Mouse (Mus musculus): Measurements from ENCODE around the gene Mrpl42. TPM values are rescaled to one million over a fixed set of nuclear protein-coding genes. Genes with fewer than 3 reads are reported as not detected.

Mrpl42 gene
- polyA plus RNA-seq, 1 experiment from 2014 or later, result 264 TPM

GRCm38 (mm10) chr10:95471889-95472547 is 29.7 kb downstream of the Mrpl42 start:
- Histone ChIP-seq H3K9ac (no peak overlapping the region), H3K9me3 (replicated peaks) (no peaks in the 10 kb centered on the region), H3K36me3 (no peaks in the 10 kb centered on the region), H3K4me3 (no peak overlapping the region), H3K27me3 (replicated peaks) (no peaks in the 10 kb centered on the region), H3K4me1 (no peaks in the 10 kb centered on the region), H3K27ac (no peak overlapping the region), H3K4me2 (no peak overlapping the region)
- ATAC-seq, result no peak
- WGBS (ENCODE audit: insufficient replicate concordance), result 77% methylated on average over 11 of the region's 11 CpGs

GRCm38 (mm10) chr10:95471186-95471585 is 30.6 kb downstream of the Mrpl42 start:
- ATAC-seq, result no peak
- Histone ChIP-seq H3K27ac (no peak overlapping the region), H3K27me3 (replicated peaks) (no peaks in the 10 kb centered on the region), H3K9me3 (replicated peaks) (no peaks in the 10 kb centered on the region), H3K4me1 (no peaks in the 10 kb centered on the region), H3K36me3 (no peaks in the 10 kb centered on the region), H3K4me3 (no peak overlapping the region), H3K9ac (no peak overlapping the region), H3K4me2 (no peak overlapping the region)
- 69% methylated on average over 3 of the region's 3 CpGs for WGBS (ENCODE audit: insufficient replicate concordance)

- H3K4me1 ChIP-seq, result no peaks in the 10 kb centered on the region
- WGBS (ENCODE audit: insufficient replicate concordance), result 52% methylated on average over 4 of the region's 4 CpGs
- no peak for ATAC-seq
- no peak overlapping the region for H3K9ac ChIP-seq
- H3K9me3 ChIP-seq (replicated peaks), result no peaks in the 10 kb centered on the region
- no peak overlapping the region for H3K27ac ChIP-seq
- no peaks in the 10 kb centered on the region for H3K27me3 ChIP-seq (replicated peaks)
- no peak overlapping the region for H3K4me2 ChIP-seq
- no peak overlapping the region for H3K4me3 ChIP-seq
- no peaks in the 10 kb centered on the region for H3K36me3 ChIP-seq
These were observed 32.8 kb downstream of the Mrpl42 start for GRCm38 (mm10) chr10:95468894-95469293.

- WGBS (ENCODE audit: insufficient replicate concordance), result 31% methylated on average over 4 of the region's 4 CpGs
- Histone ChIP-seq H3K9ac (no peak overlapping the region), H3K9me3 (replicated peaks) (no peaks in the 10 kb centered on the region), H3K27me3 (replicated peaks) (no peaks in the 10 kb centered on the region), H3K4me3 (no peak overlapping the region), H3K36me3 (no peaks in the 10 kb centered on the region), H3K27ac (no peak overlapping the region), H3K4me2 (no peak overlapping the region), H3K4me1 (no peaks in the 10 kb centered on the region)
- no peak for ATAC-seq
These were observed 36.2 kb downstream of the Mrpl42 start for GRCm38 (mm10) chr10:95465485-95465896.

GRCm38 (mm10) chr10:95464527-95464926 is 37.2 kb downstream of the Mrpl42 start:
- Histone ChIP-seq H3K4me3 (no peak overlapping the region), H3K27ac (no peak overlapping the region), H3K27me3 (replicated peaks) (no peaks in the 10 kb centered on the region), H3K9ac (no peak overlapping the region), H3K4me1 (no peaks in the 10 kb centered on the region), H3K36me3 (no peaks in the 10 kb centered on the region), H3K4me2 (no peak overlapping the region), H3K9me3 (replicated peaks) (no peaks in the 10 kb centered on the region)
- WGBS (ENCODE audit: insufficient replicate concordance), result 68% methylated on average over 6 of the region's 6 CpGs
- no peak for ATAC-seq

GRCm38 (mm10) chr10:95462231-95462630 is 39.5 kb downstream of the Mrpl42 start:
- H3K27ac ChIP-seq, result no peak overlapping the region
- no peak for ATAC-seq
- H3K4me2 ChIP-seq, result no peak overlapping the region
- H3K9ac ChIP-seq, result no peak overlapping the region
- no peaks in the 10 kb centered on the region for H3K4me1 ChIP-seq
- H3K4me3 ChIP-seq, result no peak overlapping the region
- H3K27me3 ChIP-seq (replicated peaks), result no peaks in the 10 kb centered on the region
- H3K36me3 ChIP-seq, result no peaks in the 10 kb centered on the region
- WGBS (ENCODE audit: insufficient replicate concordance), result 50% methylated on average over 1 of the region's 1 CpGs
- H3K9me3 ChIP-seq (replicated peaks), result no peaks in the 10 kb centered on the region

- no peak overlapping the region for H3K9ac ChIP-seq
- 63% methylated on average over 4 of the region's 4 CpGs for WGBS (ENCODE audit: insufficient replicate concordance)
- H3K9me3 ChIP-seq (replicated peaks), result no peaks in the 10 kb centered on the region
- H3K4me1 ChIP-seq, result no peaks in the 10 kb centered on the region
- no peaks in the 10 kb centered on the region for H3K36me3 ChIP-seq
- ATAC-seq, result no peak
- no peak overlapping the region for H3K27ac ChIP-seq
- no peaks in the 10 kb centered on the region for H3K27me3 ChIP-seq (replicated peaks)
- no peak overlapping the region for H3K4me2 ChIP-seq
- no peak overlapping the region for H3K4me3 ChIP-seq
These were observed 40.6 kb downstream of the Mrpl42 start for GRCm38 (mm10) chr10:95461053-95461553.

GRCm38 (mm10) chr10:95458050-95458806 is 43.5 kb downstream of the Mrpl42 start:
- no peak for ATAC-seq
- Histone ChIP-seq H3K27ac (no peak overlapping the region), H3K9ac (no peak overlapping the region), H3K4me2 (no peak overlapping the region), H3K4me1 (no peaks in the 10 kb centered on the region), H3K4me3 (no peak overlapping the region), H3K27me3 (replicated peaks) (no peaks in the 10 kb centered on the region), H3K9me3 (replicated peaks) (no peaks in the 10 kb centered on the region), H3K36me3 (no peaks in the 10 kb centered on the region)
- WGBS (ENCODE audit: insufficient replicate concordance), result 68% methylated on average over 9 of the region's 9 CpGs

- H3K4me2 ChIP-seq, result no peak overlapping the region
- no peaks in the 10 kb centered on the region for H3K9me3 ChIP-seq (replicated peaks)
- H3K27ac ChIP-seq, result no peak overlapping the region
- H3K36me3 ChIP-seq, result no peaks in the 10 kb centered on the region
- 53% methylated on average over 8 of the region's 8 CpGs for WGBS (ENCODE audit: insufficient replicate concordance)
- ATAC-seq, result no peak
- H3K27me3 ChIP-seq (replicated peaks), result no peaks in the 10 kb centered on the region
- H3K4me1 ChIP-seq, result no peaks in the 10 kb centered on the region
- H3K4me3 ChIP-seq, result no peak overlapping the region
- H3K9ac ChIP-seq, result no peak overlapping the region
These were observed 44.2 kb downstream of the Mrpl42 start for GRCm38 (mm10) chr10:95457367-95458049.

GRCm38 (mm10) chr10:95456103-95456502 is 45.6 kb downstream of the Mrpl42 start:
- Histone ChIP-seq H3K36me3 (no peaks in the 10 kb centered on the region), H3K27ac (no peak overlapping the region), H3K4me2 (no peak overlapping the region), H3K9me3 (replicated peaks) (no peaks in the 10 kb centered on the region), H3K9ac (no peak overlapping the region), H3K27me3 (replicated peaks) (no peaks in the 10 kb centered on the region), H3K4me3 (no peak overlapping the region), H3K4me1 (no peaks in the 10 kb centered on the region)
- ATAC-seq, result no peak
- whole genome bisulfite sequencing (ENCODE audit: insufficient replicate concordance), result 39% methylated on average over 2 of the region's 2 CpGs

- Histone ChIP-seq H3K27ac (no peak overlapping the region), H3K9me3 (replicated peaks) (no peaks in the 10 kb centered on the region), H3K4me2 (no peak overlapping the region), H3K36me3 (no peaks in the 10 kb centered on the region), H3K9ac (no peak overlapping the region), H3K27me3 (replicated peaks) (no peaks in the 10 kb centered on the region), H3K4me1 (no peaks in the 10 kb centered on the region), H3K4me3 (no peak overlapping the region)
- 62% methylated on average over 5 of the region's 5 CpGs for WGBS (ENCODE audit: insufficient replicate concordance)
- no peak for ATAC-seq
These were observed 48.5 kb downstream of the Mrpl42 start for GRCm38 (mm10) chr10:95453282-95453681.

GRCm38 (mm10) chr10:95449033-95449432 is 52.7 kb downstream of the Mrpl42 start:
- no peak overlapping the region for H3K4me3 ChIP-seq
- WGBS (ENCODE audit: insufficient replicate concordance), result 28% methylated on average over 6 of the region's 6 CpGs
- no peak overlapping the region for H3K9ac ChIP-seq
- H3K27me3 ChIP-seq (replicated peaks), result no peaks in the 10 kb centered on the region
- no peak overlapping the region for H3K4me2 ChIP-seq
- no peaks in the 10 kb centered on the region for H3K36me3 ChIP-seq
- ATAC-seq, result no peak
- H3K9me3 ChIP-seq (replicated peaks), result no peaks in the 10 kb centered on the region
- H3K27ac ChIP-seq, result no peak overlapping the region
- H3K4me1 ChIP-seq, result no peaks in the 10 kb centered on the region
